Mouse (Mus musculus) megakaryocyte, embryonic 14.5 days (primary cell): ENCODE measurements around the gene Ptprg.

Experiments
- FLI1 ChIP-seq: IDR thresholded peaks from 2 replicates; pipeline ENCODE4 v1.6.1; 2012; ENCODE audit warnings: low read length, inconsistent platforms, mixed read lengths
- GATA1 ChIP-seq: IDR thresholded peaks from 3 replicates; pipeline ENCODE4 v1.6.1; 2012; ENCODE audit warnings: mixed read lengths, low read length, inconsistent platforms, borderline replicate concordance

- no peak for TF ChIP-seq GATA1
- no peak for TF ChIP-seq FLI1
Measured at GRCm38 (mm10) chr14:11684104-11684503, 130.8 kb downstream of the Ptprg start.
